Mouse (Mus musculus) layer of hippocampus, postnatal 25 days (tissue): ENCODE measurements around the gene Arl14. TPM values are rescaled to one million over a fixed set of nuclear protein-coding genes. Genes with fewer than 3 reads are reported as not detected.
"Not testable (repeated sequence)": the region's sequence is repeated elsewhere in the genome, so short reads cannot be mapped to it uniquely, and the experiment has no call there.

Experiments
- DNase-seq, 2 experiments: peaks; one replicate each; pipeline ENCODE4 v3.0.0; 2022; ENCODE audit warnings: mixed read lengths in 2 of 2, low spot score in 1 of 2; ENCODE audit errors: extremely low spot score in 1 of 2
- total RNA-seq, 2 experiments: library from RNA; stranded (reverse); gene quantifications; 2 replicates each; pipeline ENCODE4 v1.2.3; 2021

The Arl14 gene
- total RNA-seq, 2 experiments from 2014 or later = not detected

GRCm38 (mm10) chr3:69257049-69257699, 35.0 kb downstream of the Arl14 start:
- peak in 1 of 2 experiments; percentile 31 for DNase-seq

- DNase-seq = no peak
These were observed 40.9 kb downstream of the Arl14 start for GRCm38 (mm10) chr3:69263010-69263643.

GRCm38 (mm10) chr3:69264299-69264698, 42.1 kb downstream of the Arl14 start:
- not testable (repeated sequence) for DNase-seq

- no peak for DNase-seq
These were observed 49.6 kb downstream of the Arl14 start for GRCm38 (mm10) chr3:69271812-69272211.

Other genes with a start within 250 kb of the Arl14 start
- 10 to 100 TPM; 23.5 to 23.9 TPM for gene Ift80, start 217.8 kb upstream of the Arl14 start, total RNA-seq
- 1 to 10 TPM; 6.8 to 7.0 TPM for gene Smc4, start 217.7 kb upstream of the Arl14 start, total RNA-seq
- gene Trim59, start 177.7 kb upstream of the Arl14 start, total RNA-seq = 10 to 100 TPM; 13.0 to 14.6 TPM
- gene Kpna4, start 95.3 kb upstream of the Arl14 start, total RNA-seq = 10 to 100 TPM; 79.5 to 84.7 TPM
- 10 to 100 TPM; 45.9 to 55.1 TPM for gene Ppm1l, start 94.4 kb downstream of the Arl14 start, total RNA-seq